Mouse (Mus musculus) limb, embryonic 12.5 days (tissue): Measurements from ENCODE around the gene Snx17. TPM values are rescaled to one million over a fixed set of nuclear protein-coding genes. Genes with fewer than 3 reads are reported as not detected.
A peak's percentile ranks its signal among the peaks of the same experiment; 100 is the strongest.

Experiments
- ATAC-seq: fragments of 200-750 bp; cut with Nextera tagmentation; 2 replicates; pipeline ENCODE4 v1.8.0; 2017; ENCODE audit warnings: low read depth, moderate TSS enrichment; ENCODE audit not compliant: insufficient number of reproducible peaks, insufficient read depth, low FRiP score, low TSS enrichment
- H3K27ac ChIP-seq: fragments of 300-500 bp; sonication (generic); 2 replicates; pipeline ENCODE4 v1.5.1; 2016; ENCODE audit warnings: mild to moderate bottlenecking, moderate library complexity
- H3K27me3 ChIP-seq: fragments of 300-500 bp; sonication (generic); 2 replicates; pipeline ENCODE4 v1.6.1; 2016; ENCODE audit warnings: mild to moderate bottlenecking, moderate library complexity
- H3K36me3 ChIP-seq: fragments of 300-500 bp; sonication (generic); 2 replicates; pipeline ENCODE4 v1.6.1; 2016; ENCODE audit warnings: mild to moderate bottlenecking, moderate library complexity
- H3K4me1 ChIP-seq: fragments of 300-500 bp; sonication (generic); replicated peaks from 2 replicates; pipeline ENCODE4 v1.6.1; 2016
- H3K4me2 ChIP-seq: fragments of 300-500 bp; sonication (generic); 2 replicates; pipeline ENCODE4 v1.6.1; 2016; ENCODE audit warnings: mild to moderate bottlenecking, moderate library complexity
- H3K4me3 ChIP-seq: fragments of 300-500 bp; sonication (generic); replicated peaks from 2 replicates; pipeline ENCODE4 v1.5.1; 2016; ENCODE audit warnings: mild to moderate bottlenecking
- H3K9ac ChIP-seq: fragments of 300-500 bp; sonication (generic); replicated peaks from 2 replicates; pipeline ENCODE4 v1.6.1; 2016; ENCODE audit warnings: mild to moderate bottlenecking, moderate library complexity
- H3K9me3 ChIP-seq: fragments of 300-500 bp; sonication (generic); 2 replicates; pipeline ENCODE4 v1.6.1; 2016; ENCODE audit warnings: mild to moderate bottlenecking, moderate library complexity
- WGBS: fragments of 180-500 bp; shearing (Covaris S2); methylation state at CpG from one replicate; pipeline ENCODE4 v1.1.7; 2016; 5-methylcytosine and 5-hydroxymethylcytosine counted together
- polyA plus RNA-seq: library from polyadenylated mRNA; unstranded; fragments of >200 nt; fragmentation: Nextera tagmentation; extraction: Ambion mirVana; gene quantifications from 2 replicates; pipeline ENCODE4 v1.2.1, GENCODE M21; 2016

The Snx17 gene
- polyA plus RNA-seq, 1 experiment from 2014 or later: 153 TPM

- Histone ChIP-seq H3K4me1 (peaks cover 5% of the 10 kb centered on the region; the same call in 1 of the 2 replicates), H3K9me3 (no peaks in the 10 kb centered on the region), H3K4me3 (no peak overlapping the region), H3K27me3 (no peaks in the 10 kb centered on the region), H3K27ac (no peak overlapping the region), H3K9ac (no peak overlapping the region), H3K4me2 (no peak overlapping the region), H3K36me3 (0 out of 2 replicates have a peak, but pooled peaks cover 3% of the 10 kb centered on the region)
- no peak for ATAC-seq
- WGBS: 93% methylated on average over 9 of the region's 9 CpGs
Observed at GRCm38 (mm10) chr5:31181183-31181770, 11.8 kb upstream of the Snx17 start.

- ATAC-seq: no peak
- no peak overlapping the region for H3K9ac ChIP-seq
- H3K9me3 ChIP-seq: no peaks in the 10 kb centered on the region
- peaks cover 4% of the 10 kb centered on the region; the same call in 1 of the 2 replicates for H3K4me1 ChIP-seq
- H3K4me2 ChIP-seq: no peak overlapping the region
- no peaks in the 10 kb centered on the region for H3K27me3 ChIP-seq
- no peak overlapping the region for H3K4me3 ChIP-seq
- H3K36me3 ChIP-seq: peaks cover 22% of the 10 kb centered on the region
- 57% methylated on average over 4 of the region's 4 CpGs for WGBS
- H3K27ac ChIP-seq: no peak overlapping the region
Observed at GRCm38 (mm10) chr5:31183678-31184077, 9.3 kb upstream of the Snx17 start.

- H3K27ac ChIP-seq: no peak overlapping the region
- no peak for ATAC-seq
- no peak overlapping the region for H3K4me2 ChIP-seq
- no peaks in the 10 kb centered on the region for H3K9me3 ChIP-seq
- H3K9ac ChIP-seq: no peak overlapping the region
- H3K27me3 ChIP-seq: no peaks in the 10 kb centered on the region
- H3K36me3 ChIP-seq: peaks cover 47% of the 10 kb centered on the region
- WGBS: 77% methylated on average over 4 of the region's 4 CpGs
- H3K4me1 ChIP-seq: peaks cover 10% of the 10 kb centered on the region
- H3K4me3 ChIP-seq: no peak overlapping the region
Observed at GRCm38 (mm10) chr5:31188223-31188840, 4.7 kb upstream of the Snx17 start.

- no peak overlapping the region for H3K27ac ChIP-seq
- H3K27me3 ChIP-seq: no peaks in the 10 kb centered on the region
- no peak overlapping the region for H3K4me3 ChIP-seq
- H3K36me3 ChIP-seq: peaks cover 56% of the 10 kb centered on the region
- no peak for ATAC-seq
- H3K9me3 ChIP-seq: no peaks in the 10 kb centered on the region
- 90% methylated on average over 9 of the region's 9 CpGs for WGBS
- H3K4me1 ChIP-seq: peaks cover 19% of the 10 kb centered on the region
- no peak overlapping the region for H3K9ac ChIP-seq
- no peak overlapping the region for H3K4me2 ChIP-seq
Observed at GRCm38 (mm10) chr5:31190201-31190600, 2.8 kb upstream of the Snx17 start.

- peak overlapping the region; percentile 87 for H3K4me3 ChIP-seq
- 13% methylated on average over 42 of the region's 42 CpGs for whole genome bisulfite sequencing
- H3K27ac ChIP-seq: peak overlapping the region; percentile 80
- H3K36me3 ChIP-seq: peaks cover 69% of the 10 kb centered on the region
- no peaks in the 10 kb centered on the region for H3K9me3 ChIP-seq
- peak overlapping the region; percentile 87 for H3K9ac ChIP-seq
- H3K4me1 ChIP-seq: peaks cover 19% of the 10 kb centered on the region
- no peaks in the 10 kb centered on the region for H3K27me3 ChIP-seq
- H3K4me2 ChIP-seq: peak overlapping the region; percentile 88
- ATAC-seq: peak; percentile 46
Observed at GRCm38 (mm10) chr5:31192045-31192938, 735 bp upstream of the Snx17 start.

- Histone ChIP-seq H3K4me1 (peaks cover 19% of the 10 kb centered on the region), H3K9ac (peak overlapping the region; percentile 87), H3K27ac (peak overlapping the region; percentile 86), H3K4me2 (peak overlapping the region; percentile 88), H3K9me3 (no peaks in the 10 kb centered on the region), H3K27me3 (no peaks in the 10 kb centered on the region), H3K36me3 (peaks cover 69% of the 10 kb centered on the region), H3K4me3 (peak overlapping the region; percentile 87)
- ATAC-seq: no peak
- WGBS: 12% methylated on average over 25 of the region's 25 CpGs
Observed at GRCm38 (mm10) chr5:31193631-31194281, 729 bp downstream of the Snx17 start.

- Histone ChIP-seq H3K4me3 (peak overlapping the region; percentile 87), H3K4me2 (peak overlapping the region; percentile 88), H3K36me3 (peaks cover 71% of the 10 kb centered on the region), H3K27ac (no peak overlapping the region), H3K9ac (no peak overlapping the region), H3K27me3 (no peaks in the 10 kb centered on the region), H3K4me1 (peaks cover 19% of the 10 kb centered on the region), H3K9me3 (no peaks in the 10 kb centered on the region)
- ATAC-seq: no peak
- WGBS: 91% methylated on average over 16 of the region's 16 CpGs
Observed at GRCm38 (mm10) chr5:31194486-31195485, 1.8 kb downstream of the Snx17 start.

- 93% methylated on average over 4 of the region's 4 CpGs for WGBS
- Histone ChIP-seq H3K27ac (no peak overlapping the region), H3K9ac (no peak overlapping the region), H3K4me2 (no peak overlapping the region), H3K4me1 (peaks cover 24% of the 10 kb centered on the region), H3K9me3 (peaks cover 5% of the 10 kb centered on the region), H3K4me3 (no peak overlapping the region), H3K36me3 (peaks cover 71% of the 10 kb centered on the region), H3K27me3 (no peaks in the 10 kb centered on the region)
- ATAC-seq: no peak
Observed at GRCm38 (mm10) chr5:31195671-31196070, 2.6 kb downstream of the Snx17 start.

- Histone ChIP-seq H3K36me3 (peaks cover 68% of the 10 kb centered on the region), H3K27ac (no peak overlapping the region), H3K9ac (no peak overlapping the region), H3K4me3 (no peak overlapping the region), H3K27me3 (no peaks in the 10 kb centered on the region), H3K4me1 (peaks cover 29% of the 10 kb centered on the region), H3K9me3 (peaks cover 5% of the 10 kb centered on the region), H3K4me2 (no peak overlapping the region)
- no peak for ATAC-seq
- WGBS: 92% methylated on average over 10 of the region's 10 CpGs
Observed at GRCm38 (mm10) chr5:31196207-31196606, 3.2 kb downstream of the Snx17 start.

- H3K9ac ChIP-seq: no peak overlapping the region
- no peak overlapping the region for H3K4me2 ChIP-seq
- peaks cover 23% of the 10 kb centered on the region for H3K4me1 ChIP-seq
- no peak overlapping the region for H3K27ac ChIP-seq
- peaks cover 5% of the 10 kb centered on the region for H3K9me3 ChIP-seq
- peaks cover 65% of the 10 kb centered on the region for H3K36me3 ChIP-seq
- H3K4me3 ChIP-seq: 0 out of 2 replicates have a peak overlapping the region, but pooled peaks have one; percentile 1
- no peak for ATAC-seq
- no peaks in the 10 kb centered on the region for H3K27me3 ChIP-seq
- 91% methylated on average over 12 of the region's 12 CpGs for WGBS
Observed at GRCm38 (mm10) chr5:31197072-31197471, 4.0 kb downstream of the Snx17 start.
